Mouse (Mus musculus): ENCODE measurements around the gene Dnah2.
"Not testable (repeated sequence)": the region's sequence is repeated elsewhere in the genome, so short reads cannot be mapped to it uniquely, and the experiment has no call there.

Gene Dnah2

DNA sequence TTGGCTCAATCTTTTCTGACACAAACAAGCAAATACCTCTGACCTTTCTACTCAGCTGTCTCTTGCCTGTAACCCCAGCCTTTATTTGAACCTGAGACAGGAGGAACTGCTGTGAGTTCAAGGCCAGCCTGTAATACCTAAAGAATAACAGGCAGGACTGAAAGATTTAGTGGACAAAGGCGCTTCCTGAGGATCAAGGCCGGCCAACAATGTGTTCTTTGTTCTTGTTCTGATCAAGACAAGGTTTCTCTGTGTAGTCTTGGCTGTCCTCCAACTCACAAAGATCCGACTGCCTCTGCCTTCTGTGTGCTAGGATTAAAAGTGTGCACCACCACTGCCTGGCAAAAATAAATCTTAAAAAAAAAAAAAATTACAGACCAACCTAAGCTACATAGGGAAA lies 15.5 kb upstream of the Dnah2 start:
- DNase-seq (ENCODE audit: low read depth, low spot score), result no peak

DNA sequence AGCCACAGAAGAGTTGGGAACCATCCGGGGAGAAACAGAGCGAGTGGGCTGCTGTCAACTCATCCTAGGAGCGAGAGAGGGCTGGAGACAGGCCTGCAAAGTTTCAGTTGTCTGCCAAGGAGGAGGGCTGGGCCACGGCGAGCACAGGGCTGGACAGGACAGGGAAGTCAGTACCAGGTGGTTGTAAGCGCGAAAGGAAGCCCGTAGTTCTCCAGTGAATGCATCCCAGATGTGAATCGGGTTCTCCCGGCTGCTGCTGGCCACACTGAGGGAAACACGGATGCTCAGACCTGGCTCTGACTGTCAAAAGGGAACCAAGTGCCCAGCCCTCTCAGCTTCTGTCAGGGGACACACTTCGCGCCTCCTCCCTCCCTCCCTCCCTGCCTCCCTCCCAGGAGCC lies 14.5 kb upstream of the Dnah2 start:
- no peak for DNase-seq (ENCODE audit: low read depth, low spot score)

DNA sequence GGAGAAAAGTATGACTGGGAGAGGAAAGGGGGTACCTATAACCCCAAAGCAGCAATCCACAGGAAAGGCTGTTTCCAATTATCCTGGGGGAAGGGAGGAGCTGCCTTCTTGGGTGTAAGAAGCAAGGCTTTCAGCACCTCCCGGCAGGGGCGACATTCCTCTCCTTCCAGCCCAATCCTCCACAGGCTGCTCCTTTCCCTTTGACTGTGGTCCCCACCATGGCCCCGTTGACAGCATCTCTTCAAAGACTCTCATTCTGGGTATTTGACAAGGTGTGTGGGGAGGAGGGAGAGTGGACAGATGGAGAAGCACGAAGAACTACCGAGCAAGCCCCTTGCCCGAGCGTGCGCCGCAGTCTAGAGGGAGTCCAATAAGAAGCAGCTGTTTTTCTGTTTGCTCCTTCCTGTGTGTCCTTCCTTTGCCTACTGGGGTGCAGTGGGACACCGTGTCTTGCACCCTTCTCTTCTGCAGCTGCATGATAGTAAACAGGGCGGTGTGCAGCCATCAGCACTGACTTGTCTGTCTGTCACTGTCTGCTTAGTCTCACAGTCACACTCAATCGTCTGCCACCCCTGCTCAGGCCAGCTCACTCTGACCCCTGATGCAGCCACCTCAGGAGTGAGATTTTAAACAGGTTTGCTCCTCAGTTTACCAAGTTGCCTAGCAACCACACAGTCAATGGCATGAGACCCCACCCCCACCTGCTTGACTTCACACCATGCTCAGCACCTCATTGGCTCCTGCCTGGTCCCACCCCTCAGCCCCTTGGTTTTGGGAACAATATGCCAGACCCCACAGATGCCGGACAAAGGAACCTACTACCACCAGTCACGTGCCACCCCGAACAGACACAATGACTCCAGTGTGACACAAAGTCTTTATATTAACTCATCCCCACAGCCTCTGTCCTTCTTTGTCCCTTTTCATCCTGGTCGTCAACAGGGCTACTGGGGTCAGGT lies 12.3 kb upstream of the Dnah2 start:
- no peak for DNase-seq (ENCODE audit: low read depth, low spot score)

- no peak for DNase-seq (ENCODE audit: low read depth, low spot score)
These were observed 11.2 kb upstream of the Dnah2 start, which contains the start of gene Efnb3 for GRCm38 (mm10) chr11:69559851-69560765. TSS of gene Efnb3 (minus strand) at chr11:69560205.

DNA sequence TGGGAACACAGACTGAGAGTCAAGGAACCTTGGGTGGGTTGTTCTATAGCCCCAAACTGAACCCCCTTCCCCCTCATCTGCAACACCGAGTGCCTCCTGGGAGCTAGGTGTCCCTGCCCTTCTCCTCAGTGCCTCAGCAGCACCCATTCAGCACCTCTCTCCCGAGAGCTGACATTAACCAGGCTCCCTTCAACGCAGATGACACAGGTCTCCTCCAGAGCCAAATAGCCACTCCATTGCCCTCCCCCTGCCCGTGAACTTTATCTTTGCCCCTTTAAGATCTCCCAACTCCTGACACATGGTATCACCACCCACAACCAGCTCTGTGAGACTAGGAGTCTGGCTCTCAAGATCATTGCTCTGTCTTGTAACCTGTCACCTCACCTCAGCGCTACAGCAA lies 10.3 kb upstream of the Dnah2 start:
- DNase-seq (ENCODE audit: low read depth, low spot score), result no peak

GRCm38 (mm10) chr11:69558756-69559155 lies 9.8 kb upstream of the Dnah2 start:
- no peak for DNase-seq (ENCODE audit: low read depth, low spot score)

DNA sequence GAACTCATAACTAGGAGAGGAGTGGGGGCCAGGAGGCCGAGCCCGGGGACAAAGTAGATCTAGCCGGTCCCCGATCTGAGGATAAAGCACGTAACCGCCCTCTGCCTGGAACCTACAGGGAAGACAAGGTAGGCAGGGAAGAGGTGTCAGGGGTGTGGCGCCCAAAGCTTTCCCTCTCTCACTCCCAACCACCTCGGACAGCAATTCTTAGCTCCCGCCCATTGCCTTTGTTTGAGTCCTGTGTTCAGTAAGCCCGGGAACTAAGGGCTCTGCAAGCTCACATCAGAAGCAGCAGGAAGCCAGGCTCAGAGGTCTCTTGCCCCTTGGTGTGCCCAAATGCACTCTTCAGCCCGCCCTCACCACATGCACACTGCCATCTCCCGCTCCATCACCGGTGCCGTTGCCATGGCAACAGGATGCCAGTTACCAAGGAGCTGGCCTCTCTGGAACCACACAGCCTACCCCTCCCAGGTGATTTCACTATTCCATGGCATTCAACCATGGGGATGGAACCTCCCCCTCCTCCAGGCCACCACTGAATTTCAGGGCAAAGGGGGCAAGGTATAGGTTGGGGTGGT lies 8.6 kb upstream of the Dnah2 start:
- no peak for DNase-seq (ENCODE audit: low read depth, low spot score)

DNA sequence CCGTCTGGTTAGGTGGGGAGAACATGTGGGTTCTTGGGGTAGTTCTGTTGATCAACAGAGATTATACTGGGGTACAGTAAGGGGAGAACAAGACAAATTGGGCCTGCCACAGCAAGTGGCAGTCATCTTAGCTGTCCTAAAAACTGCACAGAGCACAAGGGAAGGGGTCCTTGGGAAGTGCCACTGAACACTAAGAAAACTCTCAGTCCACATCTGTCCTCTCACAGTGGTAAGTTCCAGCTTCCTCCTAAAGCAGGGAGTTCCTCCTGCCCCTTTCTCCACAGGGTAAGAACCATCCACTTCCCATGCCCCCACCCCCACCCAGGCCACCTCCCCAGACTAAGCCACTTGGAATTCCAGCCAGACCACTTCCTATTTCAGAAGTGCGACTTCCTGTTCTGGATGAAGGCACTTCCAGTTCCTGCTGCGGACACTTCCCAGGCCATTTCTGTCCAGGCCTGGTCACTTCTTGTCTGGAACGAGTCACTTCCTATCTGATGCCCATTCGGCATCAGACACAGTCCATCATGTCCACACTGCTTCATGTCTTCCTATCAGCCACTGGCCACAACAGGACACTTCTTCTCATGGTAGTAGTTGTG lies 5.7 kb upstream of the Dnah2 start:
- no peak for DNase-seq (ENCODE audit: low read depth, low spot score)

DNA sequence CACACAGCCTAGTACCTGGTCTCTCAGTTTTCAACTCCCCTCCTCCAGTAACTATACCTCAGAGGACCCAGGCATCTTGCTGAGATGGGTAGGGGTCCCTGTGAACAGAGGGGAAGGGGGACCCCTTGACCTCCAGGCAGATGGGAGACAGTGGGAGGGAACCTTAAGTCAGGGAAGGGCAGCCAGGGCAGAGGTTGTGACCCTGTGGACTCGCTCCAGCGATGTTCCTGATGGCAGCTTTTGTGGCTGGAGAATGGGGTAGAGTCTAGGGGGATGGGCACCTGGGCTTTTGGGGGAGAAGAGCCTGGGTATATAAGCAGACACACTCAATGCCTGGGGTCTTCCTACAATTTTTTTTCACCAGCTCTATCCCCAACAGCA lies 4.4 kb upstream of the Dnah2 start:
- DNase-seq (ENCODE audit: low read depth, low spot score), result no peak

DNA sequence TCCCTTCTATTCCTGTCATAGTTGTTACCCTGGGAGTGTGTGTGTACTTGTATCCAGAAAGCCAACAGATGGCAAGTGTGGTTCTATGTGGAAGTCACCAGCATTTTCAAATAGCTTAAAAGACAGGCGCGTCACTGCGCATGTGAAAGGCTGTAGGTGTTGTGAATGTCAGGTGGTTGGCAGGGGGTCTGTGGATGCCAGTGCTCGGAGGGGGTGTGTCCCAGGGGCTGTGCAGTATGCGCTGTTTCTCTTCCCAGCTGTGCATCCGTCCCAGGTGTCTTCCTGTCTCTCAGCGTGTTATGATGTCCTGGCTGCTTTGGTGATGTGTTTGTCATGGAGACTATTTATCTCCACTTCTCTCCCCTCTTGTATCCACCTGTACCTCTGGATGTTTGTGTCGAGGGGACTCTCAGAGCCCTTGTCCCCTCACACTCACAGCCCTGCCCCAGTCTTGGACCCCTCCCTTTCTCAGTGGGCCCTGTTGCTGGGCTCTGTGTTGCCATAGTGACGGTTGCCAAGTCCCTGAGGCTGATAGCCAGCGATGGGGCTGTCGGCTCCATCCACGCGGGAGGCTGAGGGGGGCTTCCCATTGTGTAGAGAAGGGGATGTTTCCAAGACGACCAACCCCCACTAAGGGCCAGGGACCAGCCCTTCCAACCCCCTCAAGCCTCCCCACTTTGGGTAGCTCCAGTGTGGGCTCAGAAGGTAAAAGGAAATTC lies 3.9 kb upstream of the Dnah2 start:
- no peak for DNase-seq (ENCODE audit: low read depth, low spot score)

GRCm38 (mm10) chr11:69551310-69551709 lies 2.4 kb upstream of the Dnah2 start:
- no peak for DNase-seq (ENCODE audit: low read depth, low spot score)

- peak; percentile 30 for DNase-seq (ENCODE audit: low read depth, low spot score)
These were observed 1.8 kb downstream of the Dnah2 start for GRCm38 (mm10) chr11:69547071-69547470.

GRCm38 (mm10) chr11:69546423-69547053 lies 2.4 kb downstream of the Dnah2 start:
- peak; percentile 53 for DNase-seq (ENCODE audit: low read depth, low spot score)

GRCm38 (mm10) chr11:69545957-69546356 lies 3.0 kb downstream of the Dnah2 start:
- DNase-seq (ENCODE audit: low read depth, low spot score), result no peak

- no peak for DNase-seq (ENCODE audit: low read depth, low spot score)
These were observed 5.3 kb downstream of the Dnah2 start for GRCm38 (mm10) chr11:69543598-69543997.

DNA sequence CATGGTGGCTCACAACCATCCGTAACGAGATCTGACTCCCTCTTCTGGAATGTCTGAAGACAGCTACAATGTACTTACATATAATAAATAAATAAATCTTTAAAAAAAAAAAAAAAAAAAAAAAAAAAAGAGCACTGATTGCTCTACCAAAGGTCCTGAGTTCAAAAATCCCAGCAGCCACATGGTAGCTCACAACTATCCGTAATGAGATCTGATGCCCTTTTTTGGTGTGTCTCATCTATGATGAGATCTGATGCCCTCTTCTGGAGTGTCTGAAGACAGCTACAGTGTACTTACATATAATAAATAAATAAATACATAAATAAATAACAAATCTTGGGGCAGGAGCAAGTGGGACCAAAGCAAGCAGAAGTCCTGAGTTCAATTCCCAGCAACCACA lies 7.2 kb downstream of the Dnah2 start:
- not testable (repeated sequence) for DNase-seq (ENCODE audit: low read depth, low spot score)

GRCm38 (mm10) chr11:69540700-69541099 lies 8.2 kb downstream of the Dnah2 start:
- DNase-seq (ENCODE audit: low read depth, low spot score), result no peak

- peak; percentile 26 for DNase-seq (ENCODE audit: low read depth, low spot score)
These were observed 13.9 kb downstream of the Dnah2 start for GRCm38 (mm10) chr11:69534990-69535389.

DNA sequence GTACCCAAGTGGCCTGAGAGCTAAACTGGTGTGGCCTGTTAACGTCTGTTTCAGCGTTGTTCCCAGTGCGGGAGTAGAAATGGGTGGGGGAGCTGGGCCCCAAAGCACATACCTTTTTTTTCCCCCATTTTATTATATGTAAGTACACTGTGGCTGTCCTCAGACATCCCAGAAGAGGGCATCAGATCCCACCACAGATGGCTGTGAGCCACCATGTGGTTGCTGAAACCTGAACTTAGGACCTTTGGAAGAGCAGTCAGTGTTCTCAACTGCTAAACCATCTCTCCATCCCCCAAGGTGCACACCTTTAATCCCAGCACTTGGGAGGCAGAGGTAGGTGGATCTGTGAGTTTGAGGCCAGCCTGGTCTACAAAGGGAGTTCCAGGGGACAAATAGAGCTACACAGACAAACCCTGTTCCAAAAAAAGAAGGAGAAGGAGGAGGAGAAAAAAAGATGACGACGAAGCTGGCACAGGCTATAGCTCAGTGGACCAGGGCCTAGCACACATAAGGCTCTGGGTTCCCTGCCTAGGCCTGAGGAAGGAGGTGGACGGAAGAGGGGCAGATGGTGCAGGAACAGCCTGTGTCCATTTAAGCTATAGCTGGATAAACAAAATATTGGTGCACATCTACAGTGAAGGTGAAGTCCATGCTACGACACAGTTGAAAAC lies 16.3 kb downstream of the Dnah2 start:
- DNase-seq (ENCODE audit: low read depth, low spot score), result no peak

DNA sequence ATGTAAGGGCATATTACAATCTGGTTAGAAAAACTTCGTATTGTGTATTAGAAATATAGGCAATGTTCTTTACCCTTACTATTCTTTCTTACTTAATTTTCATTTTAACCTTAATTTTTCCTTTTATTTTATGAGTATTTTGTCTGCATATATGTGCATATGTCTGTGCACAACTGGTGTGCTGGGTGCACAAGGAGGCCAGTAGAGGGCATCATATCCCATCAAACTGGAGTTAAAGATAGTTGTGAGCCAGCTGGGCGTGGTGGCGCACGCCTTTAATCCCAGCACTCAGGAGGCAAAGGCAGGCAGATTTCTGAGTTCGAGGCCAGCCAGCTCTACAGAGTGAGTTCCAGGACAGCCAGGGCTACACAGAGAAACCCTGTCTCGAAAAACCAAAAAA lies 18.2 kb downstream of the Dnah2 start:
- peak; percentile 26 for DNase-seq (ENCODE audit: low read depth, low spot score)

Measured in A20 (cell line).